Mouse (Mus musculus) thymus, postnatal 36 days (tissue): ENCODE results near the gene Aif1.
"Not testable (repeated sequence)": the region's sequence is repeated elsewhere in the genome, so short reads cannot be mapped to it uniquely, and the experiment has no call there.

Source experiments
- DNase-seq, 2 experiments: peaks; one replicate each; pipeline ENCODE4 v3.0.0; 2022; ENCODE audit warnings: mixed read lengths in 2 of 2

The Aif1 gene

DNA sequence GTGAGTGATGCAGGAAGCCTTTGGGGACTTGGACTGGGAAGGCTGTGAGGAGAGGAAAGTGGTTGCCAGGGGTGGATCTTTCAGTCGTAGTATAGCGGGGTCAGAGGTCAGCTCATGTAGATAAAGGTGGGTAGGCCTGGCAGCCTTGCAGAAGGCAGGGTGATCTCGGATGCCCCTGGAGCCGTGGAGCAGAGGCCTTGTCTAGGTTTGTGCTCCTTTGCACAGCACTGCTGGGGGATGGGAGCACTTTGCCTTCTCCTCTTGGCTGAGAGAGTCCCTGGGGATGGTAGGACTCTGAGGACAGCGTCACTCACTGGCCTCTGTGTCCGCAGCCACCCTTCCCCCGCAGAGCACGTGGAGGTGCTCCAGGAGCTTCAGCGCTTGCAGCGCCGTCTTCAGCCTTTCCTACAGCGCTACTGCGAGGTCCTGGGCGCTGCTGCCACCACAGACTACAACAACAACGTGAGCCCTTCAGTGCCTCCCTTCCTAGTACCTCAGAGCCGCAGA, 35.3 kb downstream of the Aif1 start:
- no peak for DNase-seq

DNA sequence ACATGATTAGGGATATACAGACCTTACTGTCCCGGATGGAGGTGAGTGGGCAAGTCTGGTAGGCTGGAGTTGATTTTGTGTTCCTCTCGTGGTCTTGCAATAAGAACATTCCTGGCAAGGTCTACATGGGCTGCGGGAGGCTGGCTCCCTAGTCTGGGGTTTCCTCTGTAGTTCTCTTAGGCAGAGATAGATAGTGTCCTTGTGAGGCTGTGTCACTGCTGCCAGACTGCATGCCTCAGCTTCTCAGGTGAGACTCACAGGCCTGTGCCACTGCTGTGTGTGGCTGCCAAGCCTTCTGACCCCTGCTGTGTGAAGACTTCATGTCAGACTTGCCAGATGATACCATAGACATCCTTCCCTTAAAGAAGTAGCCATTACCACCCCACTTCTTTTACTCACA, 36.6 kb downstream of the Aif1 start:
- no peak for DNase-seq

DNA sequence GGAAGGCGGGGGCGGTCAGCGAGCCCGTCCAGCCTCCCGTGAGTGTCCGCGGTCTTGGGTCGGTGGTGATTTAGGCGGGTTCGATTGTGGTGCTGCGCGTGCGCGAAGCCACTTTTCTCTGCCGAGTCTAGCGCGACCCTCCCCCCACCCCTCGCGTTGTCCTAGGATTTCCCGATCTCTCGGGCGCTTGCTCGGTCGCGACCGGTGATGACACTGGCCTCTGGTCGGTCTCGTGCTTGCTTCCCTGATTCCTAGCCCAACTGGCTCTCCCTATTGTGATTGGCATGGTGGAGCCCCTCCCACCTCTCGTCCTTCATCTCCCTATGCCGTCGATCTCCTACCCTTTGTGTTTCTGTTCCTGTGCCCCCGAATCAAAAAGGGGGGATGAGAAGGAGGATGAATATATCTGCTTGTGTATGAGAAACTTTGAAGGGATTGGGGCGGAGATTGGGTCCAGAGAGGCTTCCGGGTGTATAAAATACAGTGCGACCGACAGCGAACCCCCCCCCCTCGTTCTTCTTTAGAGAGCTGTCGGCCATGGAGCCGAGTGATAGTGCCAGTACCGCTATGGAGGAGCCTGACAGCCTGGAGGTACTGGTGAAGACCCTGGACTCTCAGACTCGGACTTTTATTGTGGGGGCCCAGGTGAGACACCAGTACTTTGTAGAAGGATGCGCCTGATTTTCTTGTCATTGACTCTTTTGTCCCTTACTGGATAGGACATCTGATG, 40.1 kb downstream of the Aif1 start:
- no peak for DNase-seq

DNA sequence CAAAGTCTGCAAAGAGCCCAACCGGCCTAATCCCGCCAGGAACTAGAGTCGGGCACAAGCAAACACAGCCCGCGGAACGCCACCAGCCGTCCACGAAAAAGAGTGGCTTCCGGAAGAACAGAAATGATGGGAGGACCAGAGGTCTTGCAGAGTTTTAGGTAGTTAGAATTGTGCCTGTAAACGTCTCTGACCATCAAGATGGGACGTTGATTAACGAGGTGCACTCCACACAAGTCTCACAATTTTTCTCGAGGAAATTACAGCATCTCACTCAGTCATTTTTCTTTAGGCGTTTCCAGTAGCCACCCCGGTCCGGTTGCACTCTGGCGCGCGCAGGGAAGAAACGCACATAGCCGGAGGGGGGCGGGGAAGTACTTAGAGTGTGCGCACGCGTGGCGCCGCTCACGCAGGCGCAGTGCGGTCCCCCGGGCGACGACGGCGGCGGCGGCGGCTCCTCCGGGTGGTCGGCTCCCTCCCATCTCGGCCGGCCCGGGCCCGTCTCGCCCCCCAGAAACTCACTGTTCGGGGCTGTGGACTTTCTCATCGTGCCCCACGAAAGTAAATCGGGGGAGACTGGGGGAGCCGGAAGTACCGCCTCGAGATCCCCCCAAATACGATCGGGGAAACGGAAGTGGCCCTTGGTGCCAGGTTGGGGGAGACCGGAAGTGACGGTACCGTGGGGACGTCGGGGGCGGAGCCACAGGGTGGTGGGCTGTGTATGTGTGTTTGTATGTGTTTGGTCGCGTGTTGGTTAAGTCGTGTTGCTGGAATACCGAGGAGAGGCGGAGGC, 40.9 kb downstream of the Aif1 start, which contains the start of gene Bag6:
Gene Bag6, plus strand, starts transcription at position 378 of the 790 bp plus-strand sequence.
- peak; percentile 93 to 94 for DNase-seq

DNA sequence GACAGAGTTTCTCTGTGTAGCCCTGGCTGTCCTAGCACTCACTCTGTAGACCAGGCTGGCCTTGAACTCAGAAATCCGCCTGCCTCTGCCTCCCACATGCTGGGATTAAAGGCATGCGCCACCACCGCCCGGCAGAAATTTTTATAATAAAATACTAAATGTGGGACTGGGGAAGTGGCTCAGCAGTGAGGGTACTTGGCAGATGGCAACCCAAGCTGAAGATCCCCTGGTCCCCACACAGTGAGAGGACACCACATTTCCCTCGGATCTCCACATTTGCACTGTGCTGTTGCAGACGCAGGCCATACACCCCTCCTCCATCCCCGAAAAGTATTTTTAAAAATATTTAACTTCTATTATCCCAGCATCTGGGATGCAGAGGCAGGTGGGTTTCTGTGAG, 42.4 kb downstream of the Aif1 start:
- no peak for DNase-seq

DNA sequence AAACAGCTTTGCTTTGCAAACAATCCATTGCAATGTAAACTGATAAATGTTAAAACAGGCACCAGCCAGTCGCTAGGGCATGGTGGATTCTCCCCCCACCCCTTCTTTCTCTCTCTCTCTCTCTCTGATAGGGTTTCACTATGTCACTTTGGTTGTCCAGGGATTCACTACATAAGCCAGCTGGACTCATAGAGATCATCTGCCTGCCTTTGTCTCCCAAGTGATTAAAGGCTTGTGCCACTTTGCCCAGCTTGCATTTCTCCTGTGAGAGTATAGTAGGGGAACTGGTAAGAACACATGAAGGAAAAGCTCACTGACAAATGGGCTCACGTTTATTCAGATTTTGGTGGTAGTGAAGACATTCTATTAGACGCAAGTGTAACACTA, 43.7 kb downstream of the Aif1 start:
- no peak for DNase-seq

DNA sequence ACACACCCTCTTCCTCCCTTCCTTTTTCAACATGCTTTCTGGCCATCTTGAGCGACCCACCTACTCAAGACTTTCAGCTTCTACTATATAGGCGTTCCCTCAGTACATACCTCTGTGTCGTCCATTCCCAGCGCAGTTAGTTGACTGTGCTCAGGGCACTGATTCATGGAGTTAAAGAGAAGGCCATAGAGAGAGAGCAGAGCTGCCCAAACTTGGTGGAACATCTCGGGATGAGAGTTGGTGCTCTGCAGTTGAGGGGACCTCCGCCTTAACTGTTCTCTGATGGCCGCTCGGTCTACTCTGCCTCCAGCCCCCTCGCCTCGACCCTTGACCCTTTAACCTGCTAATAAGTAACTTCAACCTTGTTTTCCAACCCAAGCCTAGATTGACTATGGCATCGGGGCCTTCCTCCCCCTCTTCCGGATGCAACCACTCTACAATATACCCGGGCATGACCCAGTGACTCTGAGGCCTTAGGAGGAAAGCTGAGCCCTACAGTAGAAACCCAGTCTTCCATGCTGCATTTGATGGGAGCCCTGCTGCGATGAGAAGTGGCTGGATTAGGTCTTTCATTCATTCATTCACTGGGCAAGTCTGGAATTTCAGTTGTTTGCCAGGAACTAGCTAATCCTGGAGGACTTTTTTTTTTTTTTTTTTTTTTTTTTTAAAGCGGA, 44.2 kb downstream of the Aif1 start, which contains the start of gene Apom:
Gene Apom, minus strand, starts transcription at position 551 of the 674 bp plus-strand sequence.
- DNase-seq, result no peak

DNA sequence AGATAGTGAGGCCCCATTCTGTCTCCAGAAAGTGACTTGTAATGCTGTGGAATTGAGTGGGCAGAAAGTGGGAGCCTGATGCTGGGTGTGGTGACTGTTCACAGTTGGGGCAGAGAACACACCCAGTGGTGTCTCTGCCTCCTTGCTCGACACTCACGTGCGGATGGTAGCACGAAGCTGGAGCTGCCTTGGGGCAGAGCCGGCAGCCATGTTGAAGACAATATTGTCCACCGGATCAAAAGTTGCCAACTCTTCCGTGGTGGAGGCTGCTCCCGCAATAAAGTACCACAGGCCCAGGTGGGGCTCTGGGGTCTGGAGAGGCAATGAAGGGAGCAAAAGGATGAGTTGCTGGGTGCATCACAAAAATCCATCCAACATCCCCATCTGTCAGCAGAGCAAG, 44.8 kb downstream of the Aif1 start:
- no peak for DNase-seq

DNA sequence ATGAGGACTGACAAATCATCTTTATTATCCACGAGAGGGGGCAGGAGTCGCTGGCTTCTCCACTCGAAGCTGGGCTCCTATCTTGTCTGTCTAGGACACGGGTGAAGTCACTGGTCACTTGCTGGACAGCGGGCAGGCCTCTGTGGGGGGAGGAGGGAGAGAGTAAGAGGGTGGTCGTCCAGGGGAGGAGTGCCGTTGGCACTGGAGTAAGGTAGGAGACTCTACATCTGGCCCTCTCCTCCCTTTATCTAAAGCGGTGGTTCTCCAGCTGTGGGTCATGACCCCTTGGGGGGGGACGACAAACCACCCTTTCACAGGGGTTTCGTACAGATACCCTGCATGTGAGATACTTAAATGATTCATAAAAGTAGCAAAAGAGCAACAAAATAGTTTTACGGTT, 46.9 kb downstream of the Aif1 start:
- DNase-seq, result no peak

DNA sequence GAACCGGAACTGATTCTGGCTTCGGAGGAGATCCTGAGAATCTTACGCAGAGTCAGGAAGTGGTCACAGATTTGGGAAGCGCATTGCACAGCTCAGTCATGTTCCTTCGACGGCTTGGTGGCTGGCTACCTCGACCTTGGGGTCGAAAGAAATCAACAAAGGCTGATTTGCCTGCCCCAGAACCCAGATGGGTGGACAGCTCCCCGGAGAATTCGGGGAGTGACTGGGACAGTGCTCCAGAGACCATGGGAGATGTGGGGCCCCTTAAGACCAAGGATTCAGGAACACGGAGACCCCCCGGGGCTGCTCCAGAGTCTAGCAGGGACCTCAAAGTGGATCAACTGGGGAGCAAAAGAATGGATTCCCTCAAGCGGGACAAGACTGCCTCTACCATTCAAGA, 48.9 kb downstream of the Aif1 start:
- DNase-seq, result no peak

DNA sequence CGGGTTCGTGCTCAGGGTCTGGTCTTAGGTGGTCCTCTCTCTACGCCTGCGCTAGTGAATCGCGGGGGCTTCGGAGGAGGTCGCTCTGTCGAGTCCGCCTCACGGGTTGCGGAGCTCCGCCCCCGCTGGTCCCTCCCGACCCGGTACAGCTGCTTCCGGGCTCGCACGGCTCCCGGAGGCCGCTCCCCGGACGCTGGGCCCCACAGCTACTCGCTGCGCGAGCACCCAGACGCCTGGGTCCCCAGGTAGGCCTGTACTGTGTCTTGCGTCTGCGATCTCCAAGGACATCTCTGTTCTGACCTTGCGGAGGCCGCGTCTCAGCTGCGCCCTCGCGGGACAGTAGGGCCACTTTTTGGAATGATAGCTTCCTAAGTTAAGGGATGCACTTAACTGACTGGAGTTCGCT, 49.7 kb downstream of the Aif1 start, which contains the start of gene D17H6S53E:
Gene D17H6S53E, plus strand, starts transcription at position 168 of the 406 bp plus-strand sequence.
- peak; percentile 84 to 89 for DNase-seq

DNA sequence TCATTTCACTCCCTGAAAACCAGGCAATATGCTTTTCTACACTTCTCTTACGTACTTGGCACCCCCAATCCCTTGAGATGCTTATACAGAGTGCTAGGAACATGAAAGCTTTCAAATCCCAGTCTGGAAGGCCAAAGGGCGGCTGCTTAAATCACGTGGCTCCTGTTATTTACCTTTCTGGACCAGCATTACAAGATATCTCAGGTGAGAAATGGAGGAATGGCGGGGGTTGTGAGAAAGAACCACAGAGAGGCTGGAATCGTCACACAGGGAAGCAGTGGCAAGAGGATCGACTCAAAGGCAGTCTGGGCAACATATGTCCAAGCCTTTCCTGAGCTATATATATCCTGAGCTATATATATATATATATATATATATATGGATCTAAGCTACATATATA, 50.3 kb downstream of the Aif1 start:
- no peak for DNase-seq

DNA sequence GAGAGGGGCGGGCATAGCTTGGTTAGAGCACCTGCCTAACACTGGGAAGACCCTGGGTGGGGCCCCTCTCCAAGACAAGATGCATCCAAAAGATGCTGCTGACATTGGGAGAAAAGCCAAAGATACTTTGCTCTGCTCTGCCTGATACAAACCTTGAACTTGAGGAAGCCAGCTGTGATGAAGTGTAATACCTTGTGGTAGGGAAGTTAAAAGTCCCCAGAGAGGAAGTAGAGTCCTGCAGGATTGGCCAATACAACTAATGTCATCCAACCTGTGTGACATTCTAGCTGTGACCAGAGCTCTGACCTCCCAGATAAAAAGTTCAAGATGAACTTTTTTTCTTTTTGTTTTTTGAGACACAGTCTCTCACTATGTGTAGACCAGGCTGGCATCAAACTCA, 50.8 kb downstream of the Aif1 start:
- no peak for DNase-seq

DNA sequence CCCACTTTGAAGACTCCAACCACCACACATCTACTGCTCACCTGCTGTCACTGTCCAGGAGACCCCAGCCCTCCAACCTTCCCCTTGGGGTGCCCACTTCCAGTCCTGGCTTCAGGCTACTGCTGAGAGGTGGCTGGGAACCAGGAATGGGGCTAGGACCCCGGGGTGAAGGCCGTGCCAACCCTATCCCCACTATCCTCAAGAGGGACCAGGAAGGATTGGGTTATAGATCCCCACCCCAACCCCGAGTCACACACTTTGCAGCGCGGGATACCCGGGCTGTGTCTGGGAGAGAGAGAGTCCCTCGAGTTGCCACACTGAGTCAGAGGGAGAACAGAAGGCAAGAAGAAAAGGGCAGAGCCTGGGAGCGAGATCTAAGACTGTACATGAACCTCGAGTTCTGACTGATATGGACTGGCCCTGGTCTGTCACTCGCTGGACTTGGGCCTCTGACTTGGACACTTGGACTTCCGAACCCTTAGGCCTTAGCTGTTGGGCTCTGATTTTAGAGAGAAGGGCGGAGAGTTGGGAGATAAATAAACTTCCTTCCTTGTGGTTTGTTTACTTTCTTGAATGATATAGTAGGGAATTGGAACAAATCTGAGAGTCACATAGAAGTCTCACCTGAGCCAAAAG, 51.5 kb downstream of the Aif1 start:
- DNase-seq, result not testable (repeated sequence)

DNA sequence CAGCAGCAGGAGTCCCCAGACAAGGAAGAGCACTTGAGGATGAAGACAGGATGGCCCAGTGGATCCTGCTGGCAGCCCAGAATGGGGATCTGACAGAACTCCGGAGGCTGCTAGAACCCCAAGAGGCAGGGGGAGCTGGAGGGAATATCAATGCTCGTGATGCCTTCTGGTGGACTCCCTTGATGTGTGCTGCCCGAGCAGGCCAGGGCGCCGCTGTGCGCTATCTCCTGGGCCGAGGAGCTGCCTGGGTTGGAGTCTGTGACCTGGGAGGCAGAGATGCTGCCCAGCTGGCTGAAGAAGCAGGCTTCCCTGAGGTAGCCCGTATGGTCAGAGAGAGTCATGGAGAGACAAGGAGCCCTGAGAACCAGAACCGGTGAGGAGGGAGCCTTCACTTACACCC, 52.6 kb downstream of the Aif1 start:
- not testable (repeated sequence) for DNase-seq

DNA sequence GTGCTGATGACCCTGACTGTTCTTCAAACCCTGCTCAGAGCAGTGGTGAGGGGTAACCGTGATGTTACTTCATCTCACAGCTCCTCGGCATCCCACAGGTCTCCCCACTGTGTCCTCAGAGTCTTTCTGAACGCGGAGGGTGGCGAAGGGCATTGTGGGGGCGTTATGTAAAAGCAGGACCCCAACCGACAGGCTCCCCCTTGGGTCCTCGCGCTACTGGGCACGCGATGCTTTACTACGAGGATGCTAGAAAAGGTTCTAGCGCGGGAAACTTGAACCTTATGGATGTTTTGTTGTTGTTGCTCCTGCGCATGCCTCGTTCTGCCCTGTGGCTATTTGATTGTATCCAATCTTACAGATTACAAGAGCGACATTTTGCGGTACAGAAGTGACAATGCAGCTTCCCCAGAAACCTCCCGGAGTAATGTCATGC, 54.0 kb downstream of the Aif1 start, which contains the start of gene Csnk2b:
Gene Csnk2b, minus strand, starts transcription at position 183 of the 433 bp plus-strand sequence.
- DNase-seq, result peak; percentile 28 to 55

DNA sequence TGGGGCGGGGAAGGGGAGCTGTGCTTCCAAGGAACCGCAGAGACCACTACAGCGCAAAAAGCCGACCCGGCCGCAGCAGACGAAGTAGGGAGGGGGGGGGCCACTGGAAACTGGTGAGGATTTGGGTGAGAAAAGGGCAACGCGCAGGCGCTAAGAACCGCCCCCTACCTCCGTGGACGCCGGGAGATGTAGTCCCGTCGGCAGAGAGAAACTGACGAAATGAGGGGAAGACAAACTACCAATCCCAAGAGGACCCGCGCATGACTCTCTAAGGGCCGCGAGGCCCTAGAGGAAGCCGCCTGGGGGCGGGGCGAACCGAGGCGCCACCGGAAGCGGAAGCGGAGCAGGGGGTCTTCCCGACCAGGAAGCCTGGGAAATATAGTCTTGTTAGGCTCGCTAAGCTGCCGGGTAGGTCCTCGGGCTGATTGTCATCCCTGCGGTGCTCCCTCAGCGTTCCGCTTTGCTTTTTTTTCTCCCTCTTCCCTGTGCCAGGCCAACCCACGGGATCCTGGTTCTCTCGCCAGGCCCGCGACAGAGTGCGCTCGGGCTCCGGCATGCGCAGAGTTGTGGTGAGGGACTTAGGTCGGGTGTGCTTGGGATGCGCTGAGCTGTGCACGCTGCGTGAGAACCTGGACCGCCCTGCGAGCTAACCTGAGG, 54.6 kb downstream of the Aif1 start, which contains the start of gene Gpank1:
Gene Gpank1, plus strand, starts transcription at position 313 of the 657 bp plus-strand sequence.
- DNase-seq, result peak; percentile 97 to 99
